Mouse (Mus musculus): Measurements from ENCODE around the gene P2rx5. TPM values are rescaled to one million over a fixed set of nuclear protein-coding genes. Genes with fewer than 3 reads are reported as not detected.

P2rx5 gene
- polyA plus RNA-seq, 1 experiment from 2014 or later = 0.31 TPM

DNA sequence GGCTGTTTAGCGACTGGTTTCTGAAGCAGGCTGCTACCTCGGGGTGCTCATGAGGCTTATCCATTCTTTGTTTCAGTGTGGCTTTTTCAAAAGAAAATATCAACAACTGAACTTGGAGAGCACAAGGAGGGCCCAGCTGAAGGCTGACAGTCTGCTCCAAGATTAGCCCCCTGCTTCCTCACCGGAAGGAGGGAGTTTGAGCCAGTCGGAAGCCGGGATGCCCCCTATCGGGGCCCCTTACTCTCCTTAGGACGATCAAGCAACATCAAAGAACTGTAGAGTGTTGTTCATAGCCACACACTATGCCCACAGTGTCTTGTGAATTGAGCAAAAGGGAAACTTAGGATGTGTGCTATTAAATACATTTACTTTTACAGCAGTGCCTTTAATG, 13.3 kb upstream of the P2rx5 start:
- no peak for ATAC-seq (ENCODE audit: low FRiP score)
- H3K4me2 ChIP-seq (replicated peaks) = no peak overlapping the region
- no peaks in the 10 kb centered on the region for H3K9me3 ChIP-seq (replicated peaks)
- no peaks in the 10 kb centered on the region for H3K27me3 ChIP-seq
- no peak overlapping the region for H3K27ac ChIP-seq
- no peaks in the 10 kb centered on the region for H3K4me1 ChIP-seq
- WGBS = 60% methylated on average over 7 of the region's 7 CpGs
- H3K36me3 ChIP-seq = no peaks in the 10 kb centered on the region
- H3K4me3 ChIP-seq = no peak overlapping the region
- H3K9ac ChIP-seq = no peak overlapping the region

DNA sequence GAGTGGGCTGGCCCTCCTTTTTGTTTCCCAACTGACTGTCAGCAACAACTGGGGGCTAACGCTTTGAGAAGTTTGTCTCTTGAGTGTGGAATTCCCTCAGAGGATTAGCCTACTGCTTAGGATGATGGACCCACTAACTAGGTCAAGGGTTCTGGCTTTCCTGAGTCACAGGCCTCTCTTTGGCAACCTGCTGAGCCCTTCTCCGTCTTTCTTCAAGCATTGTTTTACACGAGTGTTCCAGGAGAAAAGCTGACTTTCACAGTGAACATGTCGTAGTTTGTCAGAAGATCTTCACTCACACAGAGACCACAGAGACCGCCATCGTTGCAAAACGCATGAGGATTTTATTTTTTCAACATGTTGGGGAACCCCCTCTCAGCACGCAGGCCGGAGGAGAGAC, 12.0 kb upstream of the P2rx5 start:
- Histone ChIP-seq H3K9ac (no peak overlapping the region), H3K9me3 (replicated peaks) (no peaks in the 10 kb centered on the region), H3K4me2 (replicated peaks) (no peak overlapping the region), H3K27me3 (no peaks in the 10 kb centered on the region), H3K4me1 (no peaks in the 10 kb centered on the region), H3K27ac (no peak overlapping the region), H3K4me3 (no peak overlapping the region), H3K36me3 (no peaks in the 10 kb centered on the region)
- 77% methylated on average over 9 of the region's 9 CpGs for WGBS
- ATAC-seq (ENCODE audit: low FRiP score) = no peak

DNA sequence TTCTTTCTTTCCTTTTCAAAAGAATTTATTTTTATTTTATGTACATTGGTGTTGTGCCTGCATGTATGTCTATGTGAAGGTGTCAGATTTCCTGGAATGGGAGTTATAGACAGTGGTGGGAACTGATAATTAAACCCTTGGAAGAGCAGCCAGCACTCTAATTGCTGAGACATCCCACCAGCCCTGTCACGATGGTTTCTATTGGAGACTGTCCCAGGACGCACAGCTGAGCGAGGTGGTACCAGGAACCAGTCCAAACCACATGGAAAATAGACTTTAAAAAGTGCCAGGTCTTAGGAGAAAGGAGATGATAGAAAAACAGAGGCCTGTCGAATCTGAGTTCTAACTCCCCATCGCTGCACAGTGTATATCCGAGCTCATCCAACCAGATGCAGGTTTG, 5.2 kb upstream of the P2rx5 start:
- no peak for ATAC-seq (ENCODE audit: low FRiP score)
- peaks cover 16% of the 10 kb centered on the region for H3K27me3 ChIP-seq
- H3K4me2 ChIP-seq (replicated peaks) = no peak overlapping the region
- H3K4me3 ChIP-seq = no peak overlapping the region
- no peaks in the 10 kb centered on the region for H3K36me3 ChIP-seq
- H3K9ac ChIP-seq = no peak overlapping the region
- no peaks in the 10 kb centered on the region for H3K9me3 ChIP-seq (replicated peaks)
- WGBS = 85% methylated on average over 6 of the region's 6 CpGs
- no peak overlapping the region for H3K27ac ChIP-seq
- H3K4me1 ChIP-seq = peaks cover 1% of the 10 kb centered on the region

DNA sequence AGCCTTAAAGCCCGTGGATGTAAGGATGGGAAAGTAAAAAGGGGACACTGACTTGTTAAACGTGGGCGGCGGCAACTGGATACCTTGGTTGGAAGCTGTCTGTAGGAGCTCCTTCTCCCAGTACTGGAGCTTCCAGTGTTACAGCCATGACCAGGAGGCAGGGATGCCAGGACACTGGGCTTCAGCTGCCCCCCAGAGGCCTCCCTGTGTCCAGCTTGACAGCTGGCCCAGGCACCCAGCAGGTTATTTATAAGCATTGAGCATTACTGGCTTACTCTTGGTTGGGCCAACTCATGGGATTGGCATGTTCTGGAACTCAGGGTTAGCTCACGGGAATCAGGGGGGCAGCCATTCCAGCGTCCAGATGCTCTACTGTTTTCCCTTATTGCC, 585 bp downstream of the P2rx5 start:
- peaks cover 11% of the 10 kb centered on the region for H3K4me1 ChIP-seq
- WGBS = 27% methylated on average over 6 of the region's 6 CpGs
- peak overlapping the region; percentile 47 for H3K4me3 ChIP-seq
- peaks cover 32% of the 10 kb centered on the region for H3K27me3 ChIP-seq
- no peak overlapping the region for H3K27ac ChIP-seq
- no peaks in the 10 kb centered on the region for H3K36me3 ChIP-seq
- peak overlapping the region; percentile 85 for H3K4me2 ChIP-seq (replicated peaks)
- H3K9ac ChIP-seq = peak overlapping the region; percentile 60; the same call in 1 of the 2 replicates
- ATAC-seq (ENCODE audit: low FRiP score) = no peak
- H3K9me3 ChIP-seq (replicated peaks) = no peaks in the 10 kb centered on the region

DNA sequence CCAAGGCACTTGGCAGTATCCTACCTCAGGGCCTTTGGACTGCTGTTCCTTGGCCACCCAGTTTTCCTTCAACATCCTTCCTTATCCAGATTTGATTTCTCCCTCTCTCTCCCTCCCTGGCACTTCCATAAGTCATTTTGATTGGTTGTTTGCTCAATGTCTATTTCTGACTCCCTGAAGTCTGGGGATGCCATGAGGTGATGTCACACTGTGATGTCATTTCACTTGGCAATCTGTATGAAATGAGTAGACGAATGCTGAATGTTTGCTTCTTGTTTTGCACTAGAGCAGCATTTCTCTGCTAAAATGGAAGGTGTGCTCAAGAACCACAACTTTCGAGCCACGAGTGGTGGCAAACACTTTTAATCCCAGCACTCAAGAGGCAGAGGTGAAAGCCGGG, 1.4 kb downstream of the P2rx5 start:
- Histone ChIP-seq H3K27ac (no peak overlapping the region), H3K4me2 (replicated peaks) (no peak overlapping the region), H3K4me1 (peaks cover 11% of the 10 kb centered on the region), H3K36me3 (no peaks in the 10 kb centered on the region), H3K9me3 (replicated peaks) (no peaks in the 10 kb centered on the region), H3K9ac (no peak overlapping the region), H3K4me3 (no peak overlapping the region), H3K27me3 (peaks cover 32% of the 10 kb centered on the region)
- 85% methylated on average over 4 of the region's 4 CpGs for WGBS
- ATAC-seq (ENCODE audit: low FRiP score) = no peak

DNA sequence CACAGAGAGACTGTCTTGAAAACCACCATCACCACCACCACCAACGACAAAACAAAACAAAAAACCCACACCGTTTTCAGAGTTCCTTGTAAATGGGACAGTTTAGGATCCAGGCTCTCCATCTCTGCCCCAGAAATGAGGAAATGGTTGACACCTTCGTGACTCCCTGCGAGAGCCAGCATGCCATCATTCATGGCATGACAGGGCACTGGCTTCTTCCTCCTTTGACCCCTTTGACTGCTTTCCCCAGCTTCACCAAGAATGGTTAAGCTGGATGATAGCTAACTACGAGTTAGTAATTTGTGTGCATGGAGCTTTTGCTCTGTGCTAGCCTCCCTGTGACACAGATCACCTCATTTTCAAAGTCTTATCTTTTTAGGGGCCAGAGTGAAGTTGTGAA, 2.1 kb downstream of the P2rx5 start:
- ATAC-seq (ENCODE audit: low FRiP score) = no peak
- Histone ChIP-seq H3K9ac (no peak overlapping the region), H3K4me2 (replicated peaks) (no peak overlapping the region), H3K4me3 (no peak overlapping the region), H3K9me3 (replicated peaks) (no peaks in the 10 kb centered on the region), H3K4me1 (peaks cover 11% of the 10 kb centered on the region), H3K27ac (no peak overlapping the region), H3K36me3 (no peaks in the 10 kb centered on the region), H3K27me3 (peaks cover 32% of the 10 kb centered on the region)
- WGBS = 73% methylated on average over 5 of the region's 5 CpGs

DNA sequence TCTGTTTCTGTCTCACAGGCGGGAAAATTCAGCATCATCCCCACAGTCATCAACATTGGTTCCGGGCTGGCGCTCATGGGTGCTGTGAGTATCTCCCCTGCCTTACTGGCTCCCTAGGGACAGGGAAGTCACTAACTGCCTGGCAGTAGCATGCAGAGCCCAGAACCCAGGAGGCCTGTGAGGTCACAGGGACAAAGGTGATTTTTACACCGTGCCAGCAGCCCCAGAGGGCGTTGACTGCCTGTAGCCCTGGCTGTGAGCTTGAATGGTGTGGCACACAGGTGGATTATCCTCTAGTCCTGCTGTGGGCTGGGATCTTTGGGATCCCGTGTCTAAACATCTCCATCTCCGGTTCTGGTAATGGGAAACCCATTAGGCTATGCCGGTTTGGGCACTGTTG, 7.8 kb downstream of the P2rx5 start:
- H3K36me3 ChIP-seq = peaks cover 11% of the 10 kb centered on the region
- no peaks in the 10 kb centered on the region for H3K4me1 ChIP-seq
- no peaks in the 10 kb centered on the region for H3K9me3 ChIP-seq (replicated peaks)
- no peak overlapping the region for H3K4me2 ChIP-seq (replicated peaks)
- H3K27ac ChIP-seq = no peak overlapping the region
- H3K9ac ChIP-seq = no peak overlapping the region
- ATAC-seq (ENCODE audit: low FRiP score) = no peak
- no peaks in the 10 kb centered on the region for H3K27me3 ChIP-seq
- no peak overlapping the region for H3K4me3 ChIP-seq
- WGBS = 81% methylated on average over 8 of the region's 8 CpGs

DNA sequence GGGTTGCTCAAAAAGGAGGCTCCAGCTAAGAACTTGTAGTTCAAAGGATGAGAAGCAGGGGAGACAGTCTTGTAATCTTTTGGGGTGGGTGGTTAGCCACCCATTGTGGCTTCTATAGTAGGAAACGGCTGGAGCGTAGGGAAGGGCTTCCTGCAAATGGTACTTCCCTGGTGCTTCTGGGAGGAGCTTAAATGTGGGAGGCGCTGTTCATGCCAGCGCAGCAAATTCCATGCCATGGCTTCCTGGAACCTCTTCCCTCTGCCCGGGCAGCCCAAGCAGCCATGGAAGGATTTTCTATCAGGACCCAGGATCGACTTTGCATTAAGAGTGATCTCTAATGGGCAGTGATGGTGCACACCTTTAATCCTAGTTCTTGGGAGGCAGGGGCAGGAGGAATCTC, 8.4 kb downstream of the P2rx5 start:
- Histone ChIP-seq H3K27ac (no peak overlapping the region), H3K9ac (no peak overlapping the region), H3K36me3 (peaks cover 11% of the 10 kb centered on the region), H3K4me2 (replicated peaks) (no peak overlapping the region), H3K9me3 (replicated peaks) (no peaks in the 10 kb centered on the region), H3K27me3 (no peaks in the 10 kb centered on the region), H3K4me3 (no peak overlapping the region), H3K4me1 (no peaks in the 10 kb centered on the region)
- 87% methylated on average over 6 of the region's 6 CpGs for WGBS
- ATAC-seq (ENCODE audit: low FRiP score) = no peak

DNA sequence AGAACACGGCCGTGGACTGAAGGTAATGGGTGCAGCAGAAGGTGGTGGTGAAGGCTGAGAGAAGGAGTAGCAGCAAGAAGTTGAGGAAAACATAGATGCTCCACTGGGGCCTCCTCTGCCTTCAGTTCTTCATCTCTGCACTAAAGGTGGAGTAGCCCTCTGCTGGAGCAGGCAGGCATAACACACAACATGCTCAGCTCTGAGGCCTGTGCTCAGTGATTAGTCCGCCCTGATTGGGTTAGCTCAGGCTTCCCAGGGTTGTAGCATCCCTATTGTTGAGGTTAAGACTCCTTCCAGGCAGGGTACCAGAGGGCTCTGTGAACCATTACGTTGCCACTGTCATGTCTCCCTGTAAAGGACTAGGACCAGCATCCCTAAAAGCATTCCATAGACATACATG, 9.0 kb downstream of the P2rx5 start:
- WGBS = 38% methylated on average over 4 of the region's 4 CpGs
- ATAC-seq (ENCODE audit: low FRiP score) = no peak
- Histone ChIP-seq H3K4me1 (no peaks in the 10 kb centered on the region), H3K9ac (no peak overlapping the region), H3K27ac (no peak overlapping the region), H3K4me3 (no peak overlapping the region), H3K4me2 (replicated peaks) (no peak overlapping the region), H3K9me3 (replicated peaks) (no peaks in the 10 kb centered on the region), H3K36me3 (peaks cover 13% of the 10 kb centered on the region), H3K27me3 (no peaks in the 10 kb centered on the region)

DNA sequence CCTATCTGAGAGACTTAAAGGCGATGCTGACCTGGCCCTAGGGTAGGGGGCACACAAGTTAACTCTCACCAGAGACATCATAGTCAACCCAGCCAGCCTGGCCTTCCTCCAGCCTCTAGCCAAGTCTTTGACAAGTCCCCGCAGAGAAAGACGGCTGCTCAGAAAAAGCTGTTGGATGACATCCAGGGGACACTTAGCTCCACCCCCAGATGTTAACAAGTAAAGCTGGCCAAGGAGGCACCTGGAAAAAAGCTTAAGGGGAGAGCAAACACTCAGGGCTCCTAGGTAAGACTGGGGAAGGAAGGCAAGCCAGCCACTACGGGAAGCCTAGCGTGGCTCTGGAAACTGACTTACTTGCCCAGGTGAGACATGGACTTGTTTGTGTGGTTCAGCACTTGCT, 12.0 kb downstream of the P2rx5 start:
- Histone ChIP-seq H3K4me1 (peaks cover 16% of the 10 kb centered on the region), H3K9ac (no peak overlapping the region), H3K9me3 (replicated peaks) (no peaks in the 10 kb centered on the region), H3K4me3 (no peak overlapping the region), H3K27ac (no peak overlapping the region), H3K36me3 (peaks cover 19% of the 10 kb centered on the region), H3K4me2 (replicated peaks) (no peak overlapping the region), H3K27me3 (no peaks in the 10 kb centered on the region)
- WGBS = 69% methylated on average over 5 of the region's 5 CpGs
- no peak for ATAC-seq (ENCODE audit: low FRiP score)

DNA sequence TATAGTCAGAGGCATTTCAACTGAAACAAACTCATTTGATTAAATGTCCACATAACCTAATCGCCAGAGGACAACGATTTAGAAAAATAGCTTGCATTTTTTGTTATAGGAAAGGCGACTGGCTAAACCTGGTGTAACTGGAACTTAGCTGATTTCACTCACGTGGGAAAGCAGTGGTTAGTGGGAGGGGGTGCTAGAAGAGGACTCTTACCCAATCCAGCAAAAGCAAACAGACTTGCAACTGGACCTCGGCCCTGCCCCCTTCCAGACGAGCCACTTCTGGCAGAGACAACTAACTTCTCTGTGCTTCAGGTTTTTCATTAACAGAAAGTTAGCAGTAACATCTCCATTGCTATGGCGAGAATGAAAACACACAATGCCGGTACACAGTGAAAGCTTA, 15.4 kb downstream of the P2rx5 start:
- H3K9me3 ChIP-seq (replicated peaks) = no peaks in the 10 kb centered on the region
- no peak for ATAC-seq (ENCODE audit: low FRiP score)
- H3K27ac ChIP-seq = no peak overlapping the region
- H3K4me3 ChIP-seq = peak overlapping the region; percentile 65
- H3K36me3 ChIP-seq = peaks cover 24% of the 10 kb centered on the region
- H3K27me3 ChIP-seq = no peaks in the 10 kb centered on the region
- H3K4me2 ChIP-seq (replicated peaks) = peak overlapping the region; percentile 68
- peaks cover 32% of the 10 kb centered on the region for H3K4me1 ChIP-seq
- WGBS = 45% methylated on average over 8 of the region's 8 CpGs
- no peak overlapping the region for H3K9ac ChIP-seq

DNA sequence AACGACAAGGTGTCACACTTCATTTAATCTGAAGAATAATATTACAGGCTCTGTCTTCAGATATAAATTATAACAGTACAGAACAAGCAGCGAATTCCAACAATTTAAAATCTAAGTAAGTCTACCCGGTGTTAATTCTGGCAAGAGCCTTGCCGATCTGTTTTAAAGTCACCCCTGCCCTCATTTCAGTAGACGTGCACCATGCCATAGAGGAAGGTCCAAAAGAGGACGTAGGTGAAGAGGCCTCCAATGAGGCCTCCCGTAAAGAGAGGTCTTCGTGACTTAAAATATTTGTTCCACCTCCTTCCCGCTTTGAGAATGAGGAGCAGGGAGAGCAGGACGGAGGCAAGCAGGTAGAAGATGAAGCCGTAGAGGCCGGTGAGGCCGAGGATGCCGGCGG, 16.0 kb downstream of the P2rx5 start:
- no peaks in the 10 kb centered on the region for H3K9me3 ChIP-seq (replicated peaks)
- H3K27ac ChIP-seq = peak overlapping the region; percentile 86
- peak overlapping the region; percentile 77 for H3K9ac ChIP-seq
- H3K4me1 ChIP-seq = peaks cover 32% of the 10 kb centered on the region
- H3K4me3 ChIP-seq = peak overlapping the region; percentile 65
- peak overlapping the region; percentile 68 for H3K4me2 ChIP-seq (replicated peaks)
- no peaks in the 10 kb centered on the region for H3K27me3 ChIP-seq
- no peak for ATAC-seq (ENCODE audit: low FRiP score)
- WGBS = 2% methylated on average over 15 of the region's 15 CpGs
- peaks cover 27% of the 10 kb centered on the region for H3K36me3 ChIP-seq

DNA sequence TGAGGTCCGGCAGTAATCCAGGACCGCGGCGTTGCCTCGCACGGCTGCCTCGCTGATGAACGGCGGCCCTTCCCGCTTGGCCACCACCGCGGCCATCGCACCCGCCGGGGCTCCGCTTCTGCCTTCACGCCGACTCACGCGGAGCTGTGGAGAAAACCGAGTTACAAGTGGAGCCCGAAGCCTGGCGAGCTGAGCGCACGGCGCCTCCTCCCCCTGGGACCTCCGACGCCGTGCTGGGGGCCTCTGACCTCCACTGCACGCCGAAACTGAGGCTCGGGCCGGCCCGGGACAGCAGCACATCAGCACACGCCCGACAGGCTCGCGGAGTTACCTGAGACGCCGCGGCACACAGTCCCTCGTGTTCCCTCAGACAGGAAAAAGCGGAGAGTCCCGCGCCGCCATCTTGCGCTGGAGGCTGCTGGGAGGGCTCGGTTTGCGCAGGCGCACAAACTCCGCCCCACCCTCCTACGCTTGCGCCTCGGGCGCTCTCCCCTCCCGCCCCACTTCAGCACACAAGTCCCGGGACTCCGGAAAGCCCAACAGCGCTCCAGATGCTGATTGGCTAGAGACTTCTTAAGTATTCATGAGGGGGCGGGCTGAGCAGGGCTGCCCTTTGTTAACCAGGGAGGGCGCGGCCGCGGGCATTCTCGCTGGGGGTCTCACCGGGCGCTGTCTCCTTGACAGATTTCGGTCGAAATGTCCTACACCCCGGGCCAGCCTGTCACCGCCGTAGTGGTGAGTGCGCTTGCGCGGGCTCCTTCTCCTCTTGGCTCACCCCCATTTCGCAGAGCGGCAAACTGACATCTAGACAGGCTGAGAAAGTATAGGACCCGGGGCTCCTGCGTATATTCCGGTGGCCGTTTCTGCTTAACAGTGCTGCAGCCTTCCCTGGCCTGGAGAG, 16.6 kb downstream of the P2rx5 start, which contains the start of the genes Emc6 and Tax1bp3:
Gene Emc6 (minus strand): TSS at position 430 of the 901 bp plus-strand sequence.
Gene Tax1bp3 (plus strand): TSS at position 476 of the 901 bp plus-strand sequence.
- ATAC-seq (ENCODE audit: low FRiP score) = peak; percentile 98
- Histone ChIP-seq H3K27me3 (no peaks in the 10 kb centered on the region), H3K9me3 (replicated peaks) (no peaks in the 10 kb centered on the region), H3K4me2 (replicated peaks) (peak within 1 kb of the TSS; percentile 68), H3K4me1 (peaks cover 32% of the 10 kb centered on the region), H3K27ac (peak within 1 kb of the TSS; percentile 91), H3K9ac (peak within 1 kb of the TSS; percentile 84), H3K36me3 (peaks cover 20% of the 10 kb centered on the region), H3K4me3 (peak within 1 kb of the TSS; percentile 65)
- under 1% methylated on average over 81 of the region's 81 CpGs for WGBS
